Mouse (Mus musculus) limb, embryonic 13.5 days (tissue): Measurements from ENCODE around the gene Cyp2w1. TPM values are rescaled to one million over a fixed set of nuclear protein-coding genes. Genes with fewer than 3 reads are reported as not detected.
A peak's percentile ranks its signal among the peaks of the same experiment; 100 is the strongest.

Experiments
- ATAC-seq: fragments of 200-750 bp; cut with Nextera tagmentation; 2 replicates; pipeline ENCODE4 v1.8.0; 2017; ENCODE audit warnings: low read depth, moderate number of reproducible peaks, moderate TSS enrichment; ENCODE audit not compliant: low FRiP score
- H3K27ac ChIP-seq: fragments of 300-500 bp; sonication (generic); 2 replicates; pipeline ENCODE4 v1.5.1; 2015; ENCODE audit warnings: inconsistent platforms, mild to moderate bottlenecking, moderate library complexity
- H3K27me3 ChIP-seq: fragments of 300-500 bp; sonication (generic); 2 replicates; pipeline ENCODE4 v1.6.1; 2015; ENCODE audit warnings: mild to moderate bottlenecking, inconsistent platforms
- H3K36me3 ChIP-seq: fragments of 300-500 bp; sonication (generic); 2 replicates; pipeline ENCODE4 v1.6.1; 2015; ENCODE audit warnings: inconsistent platforms, mild to moderate bottlenecking, moderate library complexity
- H3K4me1 ChIP-seq: fragments of 300-500 bp; sonication (generic); 2 replicates; pipeline ENCODE4 v1.6.1; 2015; ENCODE audit warnings: inconsistent platforms
- H3K4me2 ChIP-seq: fragments of 300-500 bp; sonication (generic); replicated peaks from 2 replicates; pipeline ENCODE4 v1.6.1; 2015; ENCODE audit warnings: inconsistent platforms, mild to moderate bottlenecking, moderate library complexity
- H3K4me3 ChIP-seq: fragments of 300-500 bp; sonication (generic); 2 replicates; pipeline ENCODE4 v1.5.1; 2015; ENCODE audit warnings: moderate library complexity, mild to moderate bottlenecking, inconsistent platforms
- H3K9ac ChIP-seq: fragments of 300-500 bp; sonication (generic); 2 replicates; pipeline ENCODE4 v1.6.1; 2015; ENCODE audit warnings: mild to moderate bottlenecking, inconsistent platforms
- H3K9me3 ChIP-seq: fragments of 300-500 bp; sonication (generic); 2 replicates; pipeline ENCODE4 v1.6.1; 2016; ENCODE audit warnings: inconsistent platforms
- whole genome bisulfite sequencing: fragments of 180-500 bp; shearing (Covaris S2); methylation state at CpG from one replicate; pipeline ENCODE4 v1.1.7; 2015; 5-methylcytosine and 5-hydroxymethylcytosine counted together
- polyA plus RNA-seq: library from polyadenylated mRNA; unstranded; fragments of >200 nt; fragmentation: Nextera tagmentation; extraction: Ambion mirVana; gene quantifications from 2 replicates; pipeline ENCODE4 v1.2.1, GENCODE M21; 2015

Gene Cyp2w1
- polyA plus RNA-seq, 1 experiment from 2014 or later = 4.5 TPM

DNA sequence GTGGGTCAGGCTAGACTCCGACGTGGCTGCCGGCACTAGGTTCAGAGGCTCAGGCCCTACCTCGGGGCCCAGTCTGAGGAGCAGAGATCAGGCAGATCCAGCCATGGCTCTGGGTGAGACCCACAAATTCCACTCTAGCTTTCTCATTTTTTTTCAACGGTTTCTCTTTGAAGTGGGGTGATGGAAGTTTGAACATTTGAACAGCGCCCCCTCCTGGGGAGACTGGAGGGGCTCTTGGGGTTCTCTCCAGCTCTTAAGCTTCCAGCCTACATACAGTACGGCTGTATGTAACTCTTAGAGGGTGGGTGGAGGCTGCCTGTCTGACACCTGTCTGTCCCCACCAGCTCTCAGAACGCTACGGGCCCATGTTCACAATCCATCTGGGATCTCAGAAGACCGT lies 1.1 kb downstream of the Cyp2w1 start:
- ATAC-seq = no peak
- H3K27ac ChIP-seq = no peak overlapping the region
- peaks cover 5% of the 10 kb centered on the region; the same call in 1 of the 2 replicates for H3K27me3 ChIP-seq
- H3K36me3 ChIP-seq = no peaks in the 10 kb centered on the region
- H3K9ac ChIP-seq = no peak overlapping the region
- 56% methylated on average over 10 of the region's 10 CpGs for WGBS
- no peak overlapping the region for H3K4me2 ChIP-seq
- no peaks in the 10 kb centered on the region for H3K9me3 ChIP-seq
- H3K4me3 ChIP-seq = no peak overlapping the region
- H3K4me1 ChIP-seq = peaks cover 29% of the 10 kb centered on the region

DNA sequence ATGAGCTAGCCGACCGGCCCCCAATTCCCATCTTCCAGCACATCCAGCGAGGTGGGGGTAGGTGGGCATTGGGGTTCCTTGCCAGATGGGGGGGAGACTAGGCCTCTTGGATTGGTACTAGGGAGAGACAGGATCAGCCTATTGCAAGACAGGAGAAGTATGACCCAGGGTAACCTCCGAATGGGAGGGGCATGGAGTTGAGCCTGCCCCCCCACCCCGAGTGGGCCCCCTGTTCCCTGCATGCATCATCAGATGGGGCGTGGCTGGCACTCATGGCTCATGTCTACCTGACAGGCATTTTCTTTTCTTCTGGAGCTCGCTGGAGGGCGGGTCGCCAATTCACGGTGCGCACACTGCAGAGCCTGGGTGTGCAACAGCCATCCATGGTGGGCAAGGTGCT lies 1.5 kb downstream of the Cyp2w1 start:
- ATAC-seq = no peak
- H3K4me1 ChIP-seq = peaks cover 29% of the 10 kb centered on the region
- no peak overlapping the region for H3K4me3 ChIP-seq
- no peaks in the 10 kb centered on the region for H3K36me3 ChIP-seq
- H3K9me3 ChIP-seq = no peaks in the 10 kb centered on the region
- no peak overlapping the region for H3K4me2 ChIP-seq
- peaks cover 5% of the 10 kb centered on the region; the same call in 1 of the 2 replicates for H3K27me3 ChIP-seq
- WGBS = 81% methylated on average over 11 of the region's 11 CpGs
- no peak overlapping the region for H3K27ac ChIP-seq
- no peak overlapping the region for H3K9ac ChIP-seq

DNA sequence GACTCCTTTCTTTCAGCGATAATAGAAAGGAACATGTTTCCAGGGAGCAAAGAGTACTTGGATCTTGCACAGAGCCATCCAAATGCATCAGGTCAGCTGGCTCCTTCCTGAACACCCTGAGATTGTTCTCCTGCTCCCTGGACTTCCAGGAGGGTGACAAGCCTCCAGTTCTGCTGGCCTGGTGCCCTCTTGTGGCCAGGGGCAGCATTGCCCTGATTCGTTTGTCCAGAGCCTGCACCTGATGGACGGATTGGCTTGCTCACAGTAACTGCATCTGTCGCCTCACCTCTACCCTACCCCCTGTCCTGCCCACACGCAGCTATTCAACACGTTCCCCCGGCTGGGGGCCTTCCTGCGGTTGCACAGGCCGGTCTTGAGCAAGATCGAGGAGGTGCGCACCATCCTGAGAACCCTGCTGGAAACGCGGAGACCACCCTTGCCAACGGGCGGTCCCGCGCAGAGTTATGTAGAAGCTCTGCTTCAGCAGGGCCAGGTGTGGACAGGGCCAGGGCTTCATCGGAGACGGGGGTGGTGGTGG lies 2.9 kb downstream of the Cyp2w1 start:
- H3K4me2 ChIP-seq = no peak overlapping the region
- H3K27me3 ChIP-seq = peaks cover 5% of the 10 kb centered on the region; the same call in 1 of the 2 replicates
- H3K36me3 ChIP-seq = no peaks in the 10 kb centered on the region
- H3K9ac ChIP-seq = no peak overlapping the region
- ATAC-seq = no peak
- no peak overlapping the region for H3K27ac ChIP-seq
- no peak overlapping the region for H3K4me3 ChIP-seq
- H3K4me1 ChIP-seq = peaks cover 29% of the 10 kb centered on the region
- no peaks in the 10 kb centered on the region for H3K9me3 ChIP-seq
- WGBS = 32% methylated on average over 19 of the region's 19 CpGs

- H3K27me3 ChIP-seq = no peaks in the 10 kb centered on the region
- 82% methylated on average over 2 of the region's 2 CpGs for WGBS
- no peaks in the 10 kb centered on the region for H3K9me3 ChIP-seq
- H3K9ac ChIP-seq = no peak overlapping the region
- no peak overlapping the region for H3K27ac ChIP-seq
- ATAC-seq = 0 out of 2 replicates have a peak, but pooled peaks have one; percentile 25
- H3K4me1 ChIP-seq = peaks cover 13% of the 10 kb centered on the region
- no peak overlapping the region for H3K4me2 ChIP-seq
- H3K4me3 ChIP-seq = no peak overlapping the region
- 0 out of 2 replicates have a peak, but pooled peaks cover 4% of the 10 kb centered on the region for H3K36me3 ChIP-seq
These were observed 6.2 kb downstream of the Cyp2w1 start for GRCm38 (mm10) chr5:139358653-139359052.

DNA sequence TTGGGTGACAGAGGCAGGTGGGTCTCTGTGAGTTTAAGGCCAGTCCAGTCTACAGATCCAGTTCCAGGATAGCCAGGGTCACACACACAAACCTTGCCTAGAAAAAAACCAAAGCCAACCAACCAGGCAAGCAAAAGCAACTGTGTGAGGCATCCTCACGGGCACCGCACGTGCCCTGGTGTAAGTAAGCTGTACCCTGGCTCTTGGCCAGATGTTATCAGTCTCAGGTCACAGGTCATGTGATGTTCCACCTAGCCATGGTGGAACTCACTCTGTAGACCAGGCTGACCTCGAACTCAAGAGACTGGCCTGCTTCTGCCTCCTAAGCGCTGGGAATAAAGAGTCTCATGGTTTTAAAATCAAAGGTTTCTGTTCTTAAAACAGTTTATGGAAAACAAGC lies 6.8 kb downstream of the Cyp2w1 start:
- 93% methylated on average over 5 of the region's 5 CpGs for WGBS
- Histone ChIP-seq H3K27me3 (no peaks in the 10 kb centered on the region), H3K4me3 (no peak overlapping the region), H3K27ac (no peak overlapping the region), H3K36me3 (0 out of 2 replicates have a peak, but pooled peaks cover 4% of the 10 kb centered on the region), H3K4me2 (no peak overlapping the region), H3K9me3 (no peaks in the 10 kb centered on the region), H3K9ac (no peak overlapping the region; the same call in 1 of the 2 replicates), H3K4me1 (peaks cover 13% of the 10 kb centered on the region)
- no peak for ATAC-seq

- Histone ChIP-seq H3K4me1 (peaks cover 15% of the 10 kb centered on the region), H3K27me3 (no peaks in the 10 kb centered on the region), H3K4me3 (no peak overlapping the region), H3K4me2 (no peak overlapping the region), H3K9ac (no peak overlapping the region), H3K9me3 (no peaks in the 10 kb centered on the region), H3K27ac (no peak overlapping the region), H3K36me3 (0 out of 2 replicates have a peak, but pooled peaks cover 4% of the 10 kb centered on the region)
- whole genome bisulfite sequencing = 69% methylated on average over 7 of the region's 7 CpGs
- no peak for ATAC-seq
These were observed 11.4 kb downstream of the Cyp2w1 start for GRCm38 (mm10) chr5:139363858-139364257.

- Histone ChIP-seq H3K4me3 (no peak overlapping the region), H3K9me3 (no peaks in the 10 kb centered on the region), H3K36me3 (0 out of 2 replicates have a peak, but pooled peaks cover 4% of the 10 kb centered on the region), H3K4me2 (peak overlapping the region; percentile 31; the same call in 1 of the 2 replicates), H3K9ac (peak overlapping the region; percentile 14; the same call in 1 of the 2 replicates), H3K27me3 (no peaks in the 10 kb centered on the region), H3K4me1 (peaks cover 15% of the 10 kb centered on the region), H3K27ac (peak overlapping the region; percentile 58; the same call in 1 of the 2 replicates)
- 23% methylated on average over 12 of the region's 12 CpGs for WGBS
- ATAC-seq = peak; percentile 54; the same call in 1 of the 2 replicates
These were observed 12.0 kb downstream of the Cyp2w1 start for GRCm38 (mm10) chr5:139364260-139364910.

DNA sequence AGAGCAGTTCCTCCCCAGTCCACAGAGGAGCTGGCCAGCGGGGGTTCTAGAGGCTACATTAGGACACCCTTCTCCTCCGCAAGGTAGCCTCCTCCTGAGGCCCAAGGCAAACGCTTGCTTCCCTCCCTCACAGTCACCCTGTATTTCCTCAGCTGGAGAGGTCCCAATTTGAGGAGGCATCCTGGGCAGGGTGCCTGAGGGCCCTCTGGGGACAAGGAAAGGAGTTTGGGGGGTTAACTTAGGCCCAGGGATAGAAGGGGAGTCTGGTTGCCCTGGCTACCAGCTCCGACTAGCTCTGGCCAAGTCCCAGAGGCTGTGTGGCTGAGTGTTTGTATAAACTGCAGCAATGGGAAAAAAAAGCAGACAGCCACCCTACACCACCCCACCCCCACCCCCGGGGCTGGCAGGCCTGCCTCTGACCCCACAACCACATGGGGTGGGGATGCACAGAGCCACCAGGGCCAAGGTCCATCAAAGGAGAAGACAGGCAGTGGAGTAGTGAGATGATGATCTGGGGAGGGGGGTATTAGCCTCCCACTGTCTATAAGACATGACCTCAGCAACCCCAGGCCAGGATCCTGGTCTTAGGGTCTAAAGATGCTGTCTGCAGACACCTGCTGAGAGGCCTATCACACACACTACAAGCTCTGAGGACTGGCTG lies 12.6 kb downstream of the Cyp2w1 start:
- H3K4me1 ChIP-seq = peaks cover 18% of the 10 kb centered on the region
- peak overlapping the region; percentile 14; the same call in 1 of the 2 replicates for H3K9ac ChIP-seq
- H3K27ac ChIP-seq = peak overlapping the region; percentile 58; the same call in 1 of the 2 replicates
- no peaks in the 10 kb centered on the region for H3K27me3 ChIP-seq
- H3K4me2 ChIP-seq = peak overlapping the region; percentile 31; the same call in 1 of the 2 replicates
- H3K4me3 ChIP-seq = no peak overlapping the region
- 31% methylated on average over 5 of the region's 5 CpGs for WGBS
- no peaks in the 10 kb centered on the region for H3K9me3 ChIP-seq
- ATAC-seq = no peak
- 0 out of 2 replicates have a peak, but pooled peaks cover 4% of the 10 kb centered on the region for H3K36me3 ChIP-seq

- Histone ChIP-seq H3K27me3 (no peaks in the 10 kb centered on the region), H3K4me2 (no peak overlapping the region), H3K4me3 (no peak overlapping the region), H3K4me1 (peaks cover 26% of the 10 kb centered on the region), H3K9me3 (no peaks in the 10 kb centered on the region), H3K36me3 (0 out of 2 replicates have a peak, but pooled peaks cover 4% of the 10 kb centered on the region), H3K9ac (no peak overlapping the region), H3K27ac (no peak overlapping the region)
- ATAC-seq = no peak
- WGBS = 87% methylated on average over 1 of the region's 1 CpGs
These were observed 13.4 kb downstream of the Cyp2w1 start for GRCm38 (mm10) chr5:139365827-139366226.

- no peaks in the 10 kb centered on the region for H3K9me3 ChIP-seq
- WGBS = 78% methylated on average over 11 of the region's 11 CpGs
- H3K9ac ChIP-seq = no peak overlapping the region
- no peak for ATAC-seq
- H3K27me3 ChIP-seq = no peaks in the 10 kb centered on the region
- no peak overlapping the region for H3K4me3 ChIP-seq
- H3K4me2 ChIP-seq = no peak overlapping the region
- H3K4me1 ChIP-seq = peaks cover 30% of the 10 kb centered on the region
- H3K27ac ChIP-seq = no peak overlapping the region
- 0 out of 2 replicates have a peak, but pooled peaks cover 4% of the 10 kb centered on the region for H3K36me3 ChIP-seq
These were observed 14.1 kb downstream of the Cyp2w1 start for GRCm38 (mm10) chr5:139366484-139366883.

GRCm38 (mm10) chr5:139367884-139368458 lies 15.6 kb downstream of the Cyp2w1 start:
- no peaks in the 10 kb centered on the region for H3K9me3 ChIP-seq
- H3K36me3 ChIP-seq = no peaks in the 10 kb centered on the region
- H3K4me3 ChIP-seq = no peak overlapping the region
- no peak overlapping the region for H3K4me2 ChIP-seq
- H3K9ac ChIP-seq = no peak overlapping the region
- H3K27ac ChIP-seq = no peak overlapping the region
- H3K27me3 ChIP-seq = no peaks in the 10 kb centered on the region
- ATAC-seq = no peak
- peaks cover 38% of the 10 kb centered on the region for H3K4me1 ChIP-seq
- 93% methylated on average over 4 of the region's 4 CpGs for WGBS
